Mouse (Mus musculus) limb, embryonic 12.5 days (tissue): ENCODE data around the gene Ttc28. TPM values are rescaled to one million over a fixed set of nuclear protein-coding genes. Genes with fewer than 3 reads are reported as not detected.

Source experiments
- ATAC-seq: fragments of 200-750 bp; cut with Nextera tagmentation; 2 replicates; pipeline ENCODE4 v1.8.0; 2017; ENCODE audit warnings: low read depth, moderate TSS enrichment; ENCODE audit not compliant: insufficient number of reproducible peaks, insufficient read depth, low FRiP score, low TSS enrichment
- H3K27ac ChIP-seq: fragments of 300-500 bp; sonication (generic); 2 replicates; pipeline ENCODE4 v1.5.1; 2016; ENCODE audit warnings: mild to moderate bottlenecking, moderate library complexity
- H3K27me3 ChIP-seq: fragments of 300-500 bp; sonication (generic); 2 replicates; pipeline ENCODE4 v1.6.1; 2016; ENCODE audit warnings: mild to moderate bottlenecking, moderate library complexity
- H3K36me3 ChIP-seq: fragments of 300-500 bp; sonication (generic); 2 replicates; pipeline ENCODE4 v1.6.1; 2016; ENCODE audit warnings: mild to moderate bottlenecking, moderate library complexity
- H3K4me1 ChIP-seq: fragments of 300-500 bp; sonication (generic); replicated peaks from 2 replicates; pipeline ENCODE4 v1.6.1; 2016
- H3K4me2 ChIP-seq: fragments of 300-500 bp; sonication (generic); 2 replicates; pipeline ENCODE4 v1.6.1; 2016; ENCODE audit warnings: mild to moderate bottlenecking, moderate library complexity
- H3K4me3 ChIP-seq: fragments of 300-500 bp; sonication (generic); replicated peaks from 2 replicates; pipeline ENCODE4 v1.5.1; 2016; ENCODE audit warnings: mild to moderate bottlenecking
- H3K9ac ChIP-seq: fragments of 300-500 bp; sonication (generic); replicated peaks from 2 replicates; pipeline ENCODE4 v1.6.1; 2016; ENCODE audit warnings: mild to moderate bottlenecking, moderate library complexity
- H3K9me3 ChIP-seq: fragments of 300-500 bp; sonication (generic); 2 replicates; pipeline ENCODE4 v1.6.1; 2016; ENCODE audit warnings: mild to moderate bottlenecking, moderate library complexity
- WGBS: fragments of 180-500 bp; shearing (Covaris S2); methylation state at CpG from one replicate; pipeline ENCODE4 v1.1.7; 2016; 5-methylcytosine and 5-hydroxymethylcytosine counted together
- polyA plus RNA-seq: library from polyadenylated mRNA; unstranded; fragments of >200 nt; fragmentation: Nextera tagmentation; extraction: Ambion mirVana; gene quantifications from 2 replicates; pipeline ENCODE4 v1.2.1, GENCODE M21; 2016

The Ttc28 gene
- polyA plus RNA-seq, 1 experiment from 2014 or later = 20.0 TPM

DNA sequence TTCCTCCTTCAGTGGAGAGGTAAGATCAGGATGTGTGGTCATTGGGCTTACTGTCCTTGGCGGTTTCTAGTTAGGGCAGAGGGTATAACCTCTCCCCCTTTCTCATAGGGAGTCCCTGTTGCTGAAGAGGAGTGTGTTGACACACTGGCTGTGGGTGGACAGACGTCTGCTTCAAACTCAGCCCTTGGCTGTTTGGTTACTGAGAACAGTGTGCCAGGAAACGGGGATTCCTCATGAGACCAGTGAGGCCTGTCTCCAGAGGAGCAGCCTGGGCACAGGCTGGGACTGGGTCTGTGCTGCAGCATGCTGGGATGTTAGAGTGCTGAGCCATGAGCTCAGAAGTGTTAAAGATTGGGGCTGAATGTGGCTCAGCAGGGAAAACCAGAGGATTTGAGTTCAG lies 350.1 kb downstream of the Ttc28 start:
- no peak for ATAC-seq
- H3K27ac ChIP-seq = no peak overlapping the region
- no peak overlapping the region for H3K4me2 ChIP-seq
- H3K36me3 ChIP-seq = peaks cover 52% of the 10 kb centered on the region
- H3K4me3 ChIP-seq = no peak overlapping the region
- WGBS = 61% methylated on average over 3 of the region's 3 CpGs
- peaks cover 88% of the 10 kb centered on the region for H3K4me1 ChIP-seq
- H3K9me3 ChIP-seq = no peaks in the 10 kb centered on the region
- no peaks in the 10 kb centered on the region for H3K27me3 ChIP-seq
- H3K9ac ChIP-seq = no peak overlapping the region; the same call in 1 of the 2 replicates

DNA sequence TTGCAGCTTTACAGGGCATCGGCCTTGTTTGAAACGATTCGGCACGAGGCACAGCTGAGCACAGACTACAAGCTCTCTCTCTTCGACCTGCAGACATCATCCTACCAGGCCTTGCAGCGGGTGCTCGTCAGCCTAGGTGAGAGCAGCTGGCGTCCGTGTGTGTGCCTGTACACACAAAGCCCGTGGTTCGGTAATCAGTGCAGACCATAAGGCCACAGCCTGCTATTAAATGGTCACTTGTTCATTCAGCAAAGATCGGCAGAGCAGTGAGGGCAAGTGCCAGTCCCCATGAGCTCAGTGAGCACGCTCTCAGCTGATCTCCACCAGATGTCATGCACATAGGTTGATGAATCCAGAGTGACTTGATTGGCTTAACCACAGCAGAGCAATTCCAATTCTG lies 351.4 kb downstream of the Ttc28 start:
- 0 out of 2 replicates have a peak overlapping the region, but pooled peaks have one; percentile 23 for H3K27ac ChIP-seq
- no peaks in the 10 kb centered on the region for H3K27me3 ChIP-seq
- peaks cover 91% of the 10 kb centered on the region for H3K4me1 ChIP-seq
- H3K9me3 ChIP-seq = no peaks in the 10 kb centered on the region
- H3K36me3 ChIP-seq = peaks cover 52% of the 10 kb centered on the region
- H3K9ac ChIP-seq = no peak overlapping the region
- ATAC-seq = no peak
- 53% methylated on average over 13 of the region's 13 CpGs for WGBS
- H3K4me3 ChIP-seq = no peak overlapping the region
- H3K4me2 ChIP-seq = no peak overlapping the region

DNA sequence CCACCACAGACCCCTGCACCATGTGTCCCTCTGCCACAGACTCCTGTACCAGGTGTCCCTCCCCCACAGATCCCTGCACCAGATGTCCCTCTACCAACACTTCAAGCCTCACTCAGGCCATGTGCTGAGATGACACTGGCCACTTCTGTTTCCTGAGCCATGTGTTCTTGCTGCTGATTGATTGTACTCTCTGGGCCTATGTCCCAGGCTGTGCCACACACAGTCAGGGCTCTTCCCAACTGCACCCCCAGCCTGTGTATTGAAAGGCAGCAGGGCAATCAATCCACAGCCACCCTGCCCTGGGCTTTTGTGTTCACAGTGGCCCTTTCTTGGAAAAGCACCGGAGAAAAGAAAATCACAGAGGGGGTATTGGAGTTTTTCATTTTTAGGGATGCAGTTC lies 352.2 kb downstream of the Ttc28 start:
- peaks cover 85% of the 10 kb centered on the region for H3K4me1 ChIP-seq
- 61% methylated on average over 1 of the region's 1 CpGs for WGBS
- peaks cover 52% of the 10 kb centered on the region for H3K36me3 ChIP-seq
- H3K9me3 ChIP-seq = no peaks in the 10 kb centered on the region
- H3K4me3 ChIP-seq = no peak overlapping the region
- H3K27ac ChIP-seq = no peak overlapping the region
- no peak overlapping the region for H3K4me2 ChIP-seq
- H3K27me3 ChIP-seq = no peaks in the 10 kb centered on the region
- H3K9ac ChIP-seq = no peak overlapping the region
- no peak for ATAC-seq

DNA sequence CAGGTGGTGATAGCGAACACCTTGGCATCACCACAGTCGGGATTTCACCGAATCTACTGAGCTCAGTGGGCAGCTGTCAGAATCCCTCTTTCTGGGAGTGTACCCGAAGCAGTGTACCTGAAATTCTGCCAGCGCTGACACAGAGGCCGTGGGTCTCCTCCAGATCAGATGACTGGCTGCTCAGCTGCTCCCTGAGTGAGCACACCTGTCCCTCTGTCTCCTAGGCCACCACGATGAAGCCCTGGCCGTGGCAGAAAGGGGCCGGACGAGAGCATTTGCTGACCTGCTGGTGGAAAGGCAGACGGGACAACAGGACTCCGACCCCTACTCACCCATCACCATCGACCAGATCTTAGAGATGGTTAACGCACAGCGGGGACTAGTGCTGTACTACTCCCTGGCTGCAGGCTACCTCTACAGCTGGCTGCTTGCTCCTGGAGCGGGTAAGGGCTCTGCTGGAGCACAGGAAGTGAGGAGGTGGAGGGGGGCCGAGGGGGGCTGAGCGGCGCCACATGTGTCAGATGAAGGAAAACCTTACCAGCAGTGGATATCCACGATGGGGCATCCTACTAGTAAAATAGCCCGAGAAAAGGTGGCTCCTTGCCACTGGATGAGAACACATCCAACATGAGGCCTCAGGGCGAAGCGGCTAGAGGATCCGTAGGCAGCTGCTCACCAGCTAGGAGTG lies 353.6 kb downstream of the Ttc28 start:
- Histone ChIP-seq H3K4me3 (no peak overlapping the region), H3K27ac (peak overlapping the region; percentile 25; the same call in 1 of the 2 replicates), H3K27me3 (no peaks in the 10 kb centered on the region), H3K9ac (no peak overlapping the region), H3K9me3 (no peaks in the 10 kb centered on the region), H3K4me1 (peaks cover 71% of the 10 kb centered on the region), H3K36me3 (peaks cover 66% of the 10 kb centered on the region), H3K4me2 (no peak overlapping the region)
- 41% methylated on average over 24 of the region's 24 CpGs for WGBS
- ATAC-seq = no peak

DNA sequence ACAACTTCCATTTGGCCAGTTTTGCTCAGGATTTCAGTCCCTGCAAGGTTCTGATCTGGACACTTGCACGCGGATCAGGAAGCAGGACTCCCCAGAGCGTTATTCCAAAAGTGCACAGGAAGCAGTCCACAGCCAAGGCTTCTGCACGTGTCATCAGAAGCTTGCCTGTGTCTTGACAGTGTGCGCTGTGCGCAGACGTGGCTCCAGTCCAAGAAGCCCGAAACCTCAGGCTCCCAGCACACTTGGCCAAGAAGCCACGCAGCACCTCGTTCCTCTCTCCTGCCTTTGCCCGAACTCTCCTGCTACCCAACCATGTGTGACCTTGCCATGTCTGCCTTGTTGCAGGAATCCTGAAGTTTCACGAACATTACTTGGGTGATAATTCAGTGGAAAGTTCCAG lies 355.5 kb downstream of the Ttc28 start:
- 84% methylated on average over 12 of the region's 12 CpGs for WGBS
- Histone ChIP-seq H3K4me3 (no peak overlapping the region), H3K27me3 (no peaks in the 10 kb centered on the region), H3K36me3 (peaks cover 76% of the 10 kb centered on the region), H3K9me3 (no peaks in the 10 kb centered on the region), H3K9ac (no peak overlapping the region), H3K4me1 (peaks cover 51% of the 10 kb centered on the region), H3K27ac (0 out of 2 replicates have a peak overlapping the region, but pooled peaks have one; percentile 12), H3K4me2 (no peak overlapping the region)
- ATAC-seq = no peak

DNA sequence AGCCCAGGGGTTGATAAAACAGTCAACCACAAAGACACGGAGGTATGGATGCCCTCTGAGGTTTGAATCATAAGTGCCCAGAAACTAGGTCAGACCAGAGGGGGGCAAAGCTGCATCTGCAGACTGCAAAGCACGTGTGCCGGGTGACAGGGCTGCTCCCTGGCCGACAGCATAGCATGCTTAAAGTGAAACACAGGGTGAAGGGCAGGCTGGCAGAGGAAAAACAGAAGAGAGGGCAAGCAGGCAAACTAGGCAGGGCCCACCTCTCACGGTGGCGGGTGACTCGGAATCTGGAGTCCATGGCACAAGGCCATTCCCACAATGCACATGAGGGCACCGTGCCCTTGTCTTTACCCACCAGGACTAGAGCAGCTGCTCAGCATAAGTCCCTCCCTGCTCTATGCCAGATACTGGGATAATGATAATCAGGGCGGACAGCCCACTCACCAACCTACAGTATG lies 357.6 kb downstream of the Ttc28 start:
- ATAC-seq = no peak
- WGBS = 89% methylated on average over 9 of the region's 9 CpGs
- H3K36me3 ChIP-seq = peaks cover 68% of the 10 kb centered on the region
- no peak overlapping the region for H3K4me2 ChIP-seq
- H3K4me3 ChIP-seq = no peak overlapping the region
- no peak overlapping the region for H3K9ac ChIP-seq
- H3K27me3 ChIP-seq = no peaks in the 10 kb centered on the region
- H3K4me1 ChIP-seq = peaks cover 31% of the 10 kb centered on the region
- H3K27ac ChIP-seq = no peak overlapping the region
- no peaks in the 10 kb centered on the region for H3K9me3 ChIP-seq

DNA sequence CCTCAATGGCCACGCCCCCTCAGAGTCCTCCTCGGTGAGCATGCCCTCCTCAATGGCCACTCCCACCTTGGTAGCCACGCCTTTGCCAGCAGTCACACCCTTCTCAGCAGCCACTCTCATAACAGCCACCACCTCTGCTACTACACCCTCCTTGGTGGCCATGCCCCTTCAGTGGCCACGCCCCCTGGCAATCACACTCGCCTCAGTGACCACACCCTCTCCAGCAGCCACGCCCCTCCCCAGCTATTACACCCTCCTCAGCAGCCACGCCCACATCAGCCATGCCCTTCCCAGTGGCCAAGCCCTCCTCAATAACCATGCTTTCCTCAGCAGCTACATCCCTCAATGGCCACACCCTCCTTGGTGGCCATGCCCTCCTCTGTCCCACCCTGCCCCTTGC lies 359.6 kb downstream of the Ttc28 start:
- Histone ChIP-seq H3K4me3 (no peak overlapping the region), H3K27ac (no peak overlapping the region), H3K27me3 (no peaks in the 10 kb centered on the region), H3K9ac (no peak overlapping the region), H3K9me3 (no peaks in the 10 kb centered on the region), H3K4me1 (peaks cover 33% of the 10 kb centered on the region), H3K36me3 (peaks cover 58% of the 10 kb centered on the region), H3K4me2 (no peak overlapping the region)
- ATAC-seq = no peak
- 33% methylated on average over 7 of the region's 7 CpGs for WGBS

DNA sequence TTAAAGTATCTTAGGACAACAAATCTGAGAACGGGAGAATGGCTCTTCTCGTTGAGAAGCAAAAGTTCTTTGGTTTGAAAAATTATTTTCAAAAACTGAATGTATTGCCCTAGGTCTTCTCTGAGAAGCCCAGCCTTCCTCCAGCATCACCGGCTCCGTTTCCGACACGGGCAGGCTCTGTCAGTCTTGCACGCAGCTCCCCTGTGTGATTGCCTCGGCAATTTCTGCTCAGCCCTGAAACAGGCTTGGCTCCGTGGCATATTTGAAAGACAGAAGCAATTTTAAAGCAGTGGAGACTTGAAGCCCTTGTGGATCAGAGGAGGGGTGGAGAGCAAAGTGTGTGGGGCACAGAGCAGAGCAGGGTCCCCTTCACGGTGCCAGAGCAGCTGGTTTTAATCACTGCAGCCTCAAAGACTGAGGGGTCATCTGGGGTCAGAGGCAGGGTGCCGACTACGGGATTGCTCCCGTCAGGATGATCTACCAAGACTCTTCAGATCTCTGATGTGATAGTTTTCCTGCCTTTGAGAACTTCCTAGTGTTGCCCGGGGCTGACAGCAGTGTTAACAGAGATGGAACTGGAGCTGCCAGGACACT lies 363.9 kb downstream of the Ttc28 start:
- Histone ChIP-seq H3K4me3 (no peak overlapping the region), H3K4me1 (peaks cover 29% of the 10 kb centered on the region), H3K9me3 (no peaks in the 10 kb centered on the region), H3K27me3 (no peaks in the 10 kb centered on the region), H3K4me2 (no peak overlapping the region), H3K36me3 (peaks cover 24% of the 10 kb centered on the region), H3K9ac (no peak overlapping the region), H3K27ac (peak overlapping the region; percentile 35; the same call in 1 of the 2 replicates)
- ATAC-seq = no peak
- WGBS = 10% methylated on average over 14 of the region's 14 CpGs

DNA sequence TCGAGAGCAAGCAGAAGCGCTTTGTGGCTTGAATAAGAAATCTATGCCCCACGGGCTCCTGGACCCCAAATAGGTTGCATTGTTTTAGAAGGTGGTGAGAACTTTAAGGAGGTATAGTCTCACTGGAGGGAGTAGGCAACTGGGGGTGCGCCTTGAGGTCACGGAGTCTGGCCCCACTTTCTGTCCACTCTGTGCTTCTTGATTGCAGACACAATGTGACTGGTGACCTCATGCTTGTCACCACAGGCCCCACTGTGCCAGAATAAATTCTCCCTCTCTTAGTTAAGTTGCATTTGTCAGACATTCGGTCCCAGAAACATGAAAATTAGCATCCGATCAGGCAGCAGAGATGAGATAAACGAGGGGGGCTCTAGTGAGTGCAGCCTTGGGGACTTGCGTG lies 364.5 kb downstream of the Ttc28 start:
- Histone ChIP-seq H3K27ac (no peak overlapping the region), H3K9me3 (no peaks in the 10 kb centered on the region), H3K4me1 (peaks cover 29% of the 10 kb centered on the region), H3K27me3 (no peaks in the 10 kb centered on the region), H3K9ac (no peak overlapping the region), H3K36me3 (peaks cover 19% of the 10 kb centered on the region), H3K4me2 (no peak overlapping the region), H3K4me3 (no peak overlapping the region)
- no peak for ATAC-seq
- 38% methylated on average over 9 of the region's 9 CpGs for WGBS

DNA sequence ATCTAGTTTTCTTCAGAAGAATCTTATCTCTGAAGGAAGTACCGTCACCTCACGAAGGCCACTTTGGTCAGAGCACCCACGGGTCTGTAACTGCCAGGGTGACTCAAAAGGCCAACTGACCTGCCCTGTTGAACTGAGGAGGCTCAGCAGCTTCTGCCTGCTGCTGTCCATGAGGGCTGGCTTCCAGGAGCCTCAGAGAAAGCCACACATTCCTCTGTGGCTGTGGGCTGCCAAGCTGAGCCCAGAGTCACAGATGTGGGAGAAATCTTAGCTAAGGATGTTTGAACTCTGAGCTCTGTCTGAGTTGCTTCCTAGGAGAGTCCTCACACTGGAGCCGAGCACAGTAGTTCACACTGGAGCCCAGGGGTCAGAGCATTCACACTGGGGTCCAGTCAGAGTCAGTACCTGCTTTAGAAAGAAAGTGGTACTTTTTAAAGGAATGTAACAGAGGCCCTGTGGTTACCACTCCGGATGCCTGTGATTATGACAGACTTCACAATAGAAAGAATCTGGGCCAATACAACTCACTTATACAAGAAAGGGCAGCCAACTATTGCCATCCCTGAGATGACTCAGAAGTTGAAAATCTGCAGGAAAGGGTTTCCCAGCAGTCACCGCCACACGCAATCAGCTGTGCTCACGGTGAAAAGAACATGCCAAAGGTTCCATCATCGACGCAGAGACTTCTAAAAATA lies 368.1 kb downstream of the Ttc28 start:
- H3K9ac ChIP-seq = no peak overlapping the region
- H3K4me1 ChIP-seq = peaks cover 28% of the 10 kb centered on the region

DNA sequence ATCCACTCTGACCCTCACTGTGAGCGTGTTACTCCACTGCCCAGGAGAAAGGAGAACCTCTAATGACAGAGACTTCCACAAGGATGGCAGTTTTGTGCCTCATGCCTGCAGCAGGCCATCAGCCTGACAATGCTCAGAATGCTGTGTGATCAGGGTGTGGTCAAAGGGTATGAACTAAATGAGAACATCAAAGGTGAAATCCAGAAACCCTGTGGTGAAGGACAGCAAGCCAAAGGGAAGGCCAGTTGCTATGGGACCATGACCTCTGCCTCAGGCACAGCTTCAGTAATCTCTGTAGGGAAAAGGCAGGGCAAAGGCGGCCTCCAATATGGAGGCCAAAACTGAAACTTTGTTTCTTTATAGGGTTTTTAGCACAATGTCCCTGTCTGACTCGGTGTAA lies 372.5 kb downstream of the Ttc28 start:
- Histone ChIP-seq H3K4me3 (no peak overlapping the region), H3K4me2 (no peak overlapping the region), H3K9me3 (no peaks in the 10 kb centered on the region), H3K27ac (no peak overlapping the region), H3K27me3 (no peaks in the 10 kb centered on the region), H3K4me1 (peaks cover 23% of the 10 kb centered on the region), H3K36me3 (peaks cover 9% of the 10 kb centered on the region), H3K9ac (no peak overlapping the region)
- 86% methylated on average over 3 of the region's 3 CpGs for WGBS
- ATAC-seq = no peak

More for the DNA sequence above, 368.1 kb downstream of the Ttc28 start:
- 88% methylated on average over 10 of the region's 10 CpGs for WGBS
- H3K4me3 ChIP-seq = no peak overlapping the region
- peak overlapping the region; percentile 12; the same call in 1 of the 2 replicates for H3K27ac ChIP-seq
- peaks cover 9% of the 10 kb centered on the region for H3K36me3 ChIP-seq
- H3K27me3 ChIP-seq = no peaks in the 10 kb centered on the region
- no peak for ATAC-seq
- H3K4me2 ChIP-seq = no peak overlapping the region
- no peaks in the 10 kb centered on the region for H3K9me3 ChIP-seq
